Mouse (Mus musculus): ENCODE measurements at regions not wholly inside any gene's neighbourhood (a gene's known extent, or its start where the extent isn't known, plus 50 kb on each side); places are given as distances from the start of the nearest gene placed in this dataset.

DNA sequence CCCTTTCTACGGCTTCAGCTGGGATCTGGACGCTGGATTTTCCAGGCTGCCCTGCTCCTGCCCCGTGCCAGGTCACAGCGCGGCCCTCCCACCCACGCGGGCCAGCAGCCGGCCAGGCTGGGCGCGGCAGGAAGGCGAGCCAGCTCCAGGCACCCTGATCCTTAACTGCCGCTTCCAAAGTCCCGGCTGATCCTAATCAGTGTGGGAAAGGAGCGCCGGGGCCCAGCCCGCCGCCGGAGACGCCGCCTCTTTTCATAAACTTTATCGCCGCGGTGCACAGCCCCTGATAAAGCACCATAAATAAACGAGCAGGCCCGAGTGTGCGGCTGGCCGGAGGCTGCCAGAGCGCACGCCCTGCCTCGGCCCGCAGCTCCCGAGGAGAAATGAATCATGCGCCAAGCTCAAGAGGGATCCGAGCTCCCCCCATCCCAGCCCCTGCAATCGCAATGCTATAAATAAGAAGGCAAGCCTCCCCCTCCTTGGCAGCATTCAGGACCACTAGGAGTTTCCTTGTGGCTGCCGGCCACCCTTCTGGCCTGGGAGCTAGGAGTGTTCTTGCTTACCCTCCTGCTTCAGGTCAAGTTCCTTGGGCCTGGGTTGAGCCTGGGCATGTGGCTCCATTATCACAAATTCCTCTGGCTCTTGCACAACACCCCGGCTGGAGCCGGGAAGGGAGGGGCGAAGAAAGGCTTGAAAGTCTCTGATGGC lies 118.1 kb upstream of the Hes1 start:
- no peak for DNase-seq (ENCODE audit: low read depth in 2 of 2, low spot score in 2 of 2)

DNA sequence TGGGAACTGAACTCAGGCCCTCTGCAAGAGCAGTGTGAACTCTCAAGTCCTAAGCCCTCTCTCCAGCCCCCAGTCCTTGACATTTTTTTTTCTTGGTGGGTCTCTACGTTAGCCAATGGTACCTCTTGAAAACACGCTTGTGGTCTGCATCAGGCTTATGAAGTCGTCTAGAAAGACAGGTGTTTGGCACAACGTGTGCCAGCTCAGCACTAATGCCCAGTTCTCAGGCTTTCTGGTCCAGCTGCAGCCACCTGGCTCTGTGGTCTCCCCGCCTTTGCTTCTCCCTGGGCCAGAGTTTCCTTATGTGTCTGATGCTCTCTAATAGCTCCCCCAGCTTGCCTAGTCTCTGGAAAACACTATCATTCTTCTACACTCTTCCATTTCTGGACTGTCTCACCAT lies 117.2 kb upstream of the Hes1 start:
- DNase-seq (ENCODE audit: low read depth in 2 of 2, low spot score in 2 of 2): no peak

- DNase-seq (ENCODE audit: low read depth in 2 of 2, low spot score in 2 of 2): no peak
These were observed 116.5 kb upstream of the Hes1 start for GRCm38 (mm10) chr16:29947670-29948069.

GRCm38 (mm10) chr16:29950136-29950535 lies 114.0 kb upstream of the Hes1 start:
- DNase-seq (ENCODE audit: low read depth in 2 of 2, low spot score in 2 of 2): no peak

- no peak for DNase-seq (ENCODE audit: low read depth in 2 of 2, low spot score in 2 of 2)
These were observed 113.4 kb upstream of the Hes1 start for GRCm38 (mm10) chr16:29950791-29951190.

GRCm38 (mm10) chr16:29954700-29955099 lies 109.5 kb upstream of the Hes1 start:
- DNase-seq (ENCODE audit: low read depth in 2 of 2, low spot score in 2 of 2): no peak

DNA sequence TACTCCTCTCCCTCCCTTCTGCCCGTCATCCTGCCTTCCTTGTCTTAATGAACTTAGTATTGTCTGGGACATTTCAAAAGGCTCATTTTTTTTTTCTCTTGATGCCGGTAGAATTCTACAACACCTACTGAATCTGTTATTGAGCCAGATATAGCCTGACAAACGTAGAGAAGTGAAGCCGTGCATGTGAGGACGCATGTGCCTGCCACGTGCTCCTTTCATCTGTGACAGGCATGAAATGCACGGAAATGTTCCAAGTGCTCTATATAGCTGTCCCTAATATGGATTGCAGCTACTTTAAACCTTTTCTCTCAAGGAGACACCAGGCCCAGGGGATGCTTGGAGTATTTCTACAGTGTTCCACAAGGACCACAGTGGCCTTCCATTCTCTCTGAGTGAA lies 107.3 kb upstream of the Hes1 start:
- no peak for DNase-seq (ENCODE audit: low read depth in 2 of 2, low spot score in 2 of 2)

DNA sequence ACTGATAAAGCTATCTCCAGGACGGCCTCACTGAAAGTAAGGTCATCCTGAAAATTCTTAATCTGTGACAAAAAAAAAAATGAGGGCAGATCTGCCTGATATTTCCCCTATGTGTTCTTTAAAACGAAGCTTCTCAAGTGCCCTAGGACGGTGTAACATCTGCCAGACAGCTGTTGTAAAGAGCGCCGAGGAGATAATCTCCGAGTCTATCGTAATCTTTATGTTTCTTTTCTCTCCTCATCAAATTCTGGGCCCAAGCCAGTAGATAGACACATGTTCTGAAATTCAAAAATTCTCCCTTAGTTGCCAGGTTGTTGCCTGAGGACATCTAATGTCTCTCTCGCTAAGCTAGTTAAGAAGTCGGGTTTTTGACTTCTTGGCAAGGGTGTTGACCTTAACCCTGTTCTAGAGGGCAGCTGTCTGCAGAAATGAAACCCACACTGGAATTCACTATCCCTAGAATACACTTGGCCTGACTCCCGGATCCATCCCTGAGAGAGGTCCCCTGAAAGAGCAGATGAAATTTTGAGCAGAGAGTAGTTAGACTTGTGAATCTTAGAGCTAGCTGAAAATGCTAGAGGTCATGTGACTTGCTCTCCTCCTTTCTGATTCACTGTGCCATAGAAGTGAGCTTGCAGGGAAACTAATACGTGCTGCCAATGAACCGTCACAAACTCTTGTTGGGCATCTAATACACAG lies 104.1 kb upstream of the Hes1 start:
- DNase-seq (ENCODE audit: low read depth in 2 of 2, low spot score in 2 of 2): no peak

- no peak for DNase-seq (ENCODE audit: low read depth in 2 of 2, low spot score in 2 of 2)
These were observed 100.9 kb upstream of the Hes1 start for GRCm38 (mm10) chr16:29963284-29963683.

GRCm38 (mm10) chr16:29964563-29964962 lies 99.6 kb upstream of the Hes1 start:
- no peak for DNase-seq (ENCODE audit: low read depth in 2 of 2, low spot score in 2 of 2)

DNA sequence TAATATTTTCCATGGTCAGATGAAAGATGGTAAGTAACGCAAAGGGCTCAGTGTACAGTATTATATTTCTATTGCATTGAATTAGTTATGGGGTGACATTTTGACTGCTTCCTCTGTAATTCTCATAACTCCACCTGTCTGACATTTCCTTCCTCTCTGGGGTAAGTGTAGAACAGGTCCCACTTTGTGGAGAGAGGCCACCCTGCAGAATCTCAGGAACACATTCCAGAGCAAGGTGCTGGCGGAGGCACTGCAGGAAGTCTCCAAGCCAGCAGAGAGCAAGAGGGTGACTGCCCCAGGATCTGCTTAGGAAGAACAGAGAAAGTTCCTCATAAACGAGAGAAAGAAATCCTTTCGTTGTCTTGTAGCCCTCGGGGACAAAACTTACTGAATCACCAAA lies 95.4 kb upstream of the Hes1 start:
- no peak for DNase-seq (ENCODE audit: low read depth in 2 of 2, low spot score in 2 of 2)

GRCm38 (mm10) chr16:29972741-29973141 lies 91.4 kb upstream of the Hes1 start:
- no peak for DNase-seq (ENCODE audit: low read depth in 2 of 2, low spot score in 2 of 2)

- DNase-seq (ENCODE audit: low read depth in 2 of 2, low spot score in 2 of 2): no peak
These were observed 90.9 kb upstream of the Hes1 start for GRCm38 (mm10) chr16:29973250-29973649.

GRCm38 (mm10) chr16:29975800-29976199 lies 88.4 kb upstream of the Hes1 start:
- DNase-seq (ENCODE audit: low read depth in 2 of 2, low spot score in 2 of 2): no peak

- DNase-seq (ENCODE audit: low read depth in 2 of 2, low spot score in 2 of 2): no peak
These were observed 87.2 kb upstream of the Hes1 start for GRCm38 (mm10) chr16:29977011-29977410.

DNA sequence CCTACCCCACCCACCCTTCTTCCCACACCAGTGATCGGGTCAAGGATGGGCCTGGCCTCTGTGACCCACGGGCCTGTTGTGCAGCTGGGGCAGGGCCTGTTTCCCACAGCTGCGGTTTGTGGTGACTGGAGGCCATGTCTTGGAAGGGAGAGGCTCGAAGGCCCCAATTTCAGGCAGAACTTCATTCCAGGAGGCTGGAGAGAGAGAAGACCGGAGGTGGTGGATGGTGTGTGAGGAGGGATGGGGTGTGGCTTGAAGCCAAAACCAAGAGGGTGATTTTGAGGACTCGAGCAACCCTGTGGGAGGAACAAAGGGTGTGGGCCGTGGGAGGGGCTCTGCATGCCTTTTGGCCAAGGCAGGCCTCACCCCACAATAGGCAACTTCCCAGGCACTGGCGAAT lies 86.5 kb upstream of the Hes1 start:
- DNase-seq (ENCODE audit: low read depth in 2 of 2, low spot score in 2 of 2): no peak

- no peak for DNase-seq (ENCODE audit: low read depth in 2 of 2, low spot score in 2 of 2)
These were observed 85.1 kb upstream of the Hes1 start for GRCm38 (mm10) chr16:29979066-29979465.

GRCm38 (mm10) chr16:29981543-29981942 lies 82.6 kb upstream of the Hes1 start:
- no peak for DNase-seq (ENCODE audit: low read depth in 2 of 2, low spot score in 2 of 2)

GRCm38 (mm10) chr16:29982224-29982785 lies 81.9 kb upstream of the Hes1 start:
- DNase-seq (ENCODE audit: low read depth in 2 of 2, low spot score in 2 of 2): no peak

GRCm38 (mm10) chr16:29983161-29983560 lies 81.0 kb upstream of the Hes1 start:
- no peak for DNase-seq (ENCODE audit: low read depth in 2 of 2, low spot score in 2 of 2)

DNA sequence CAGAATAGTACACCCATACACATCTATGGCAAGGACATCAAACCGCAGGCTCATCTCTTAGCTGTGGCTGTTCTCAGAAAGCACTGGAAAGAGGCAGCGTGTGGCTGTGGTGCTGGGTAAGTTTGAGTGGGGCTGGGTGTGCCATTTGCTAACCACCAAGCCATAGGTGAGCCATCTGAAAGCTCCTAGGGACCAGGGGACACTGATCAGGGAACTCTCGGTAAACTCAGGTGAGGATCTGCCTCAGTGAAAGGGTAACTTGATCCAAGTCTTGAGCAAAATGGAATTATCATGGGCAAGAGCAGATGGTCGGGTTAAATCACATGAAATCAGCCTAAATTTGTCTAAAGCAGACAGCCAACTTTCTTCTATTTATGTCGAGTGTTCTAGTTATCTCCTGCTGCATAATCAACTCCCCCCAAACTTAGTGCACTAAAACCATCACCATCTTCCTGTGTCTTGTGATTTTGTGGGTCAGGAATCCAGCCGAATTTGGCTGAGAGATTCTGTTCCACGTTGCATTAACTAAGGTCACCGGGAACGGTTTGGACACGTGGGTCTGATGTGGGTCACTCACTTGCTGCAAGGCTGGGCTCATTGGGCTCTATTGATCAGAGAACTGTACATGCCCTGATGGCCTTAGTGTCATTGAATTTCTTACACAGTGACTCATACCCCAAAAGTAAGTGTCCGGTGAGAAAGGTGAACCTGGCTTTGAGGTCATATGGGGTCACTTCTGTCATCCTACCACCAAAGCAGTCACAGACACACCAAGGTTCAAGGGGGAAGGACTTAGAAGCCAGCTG lies 78.9 kb upstream of the Hes1 start:
- DNase-seq (ENCODE audit: low read depth in 2 of 2, low spot score in 2 of 2): no peak

DNA sequence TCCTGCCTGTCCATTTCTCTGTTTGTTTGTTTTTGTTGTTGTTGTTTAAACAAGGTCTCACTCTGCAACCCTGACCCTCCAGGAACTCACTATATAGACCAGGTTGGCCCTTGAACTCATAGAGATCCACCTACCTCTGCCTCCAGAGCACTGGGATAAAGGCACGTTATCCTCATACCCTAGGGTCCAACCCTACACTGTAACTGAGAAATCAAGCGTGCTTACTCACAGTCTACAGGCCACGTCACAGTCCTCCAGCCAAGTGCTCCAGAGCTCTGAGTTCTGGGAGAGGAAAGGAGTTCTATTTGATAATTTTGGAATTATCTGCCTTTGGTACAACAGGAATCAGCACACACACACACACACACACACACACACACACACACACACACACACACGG lies 76.6 kb upstream of the Hes1 start:
- no peak for DNase-seq (ENCODE audit: low read depth in 2 of 2, low spot score in 2 of 2)
